Mouse (Mus musculus): ENCODE measurements around the gene Tcf15.

The Tcf15 gene

DNA sequence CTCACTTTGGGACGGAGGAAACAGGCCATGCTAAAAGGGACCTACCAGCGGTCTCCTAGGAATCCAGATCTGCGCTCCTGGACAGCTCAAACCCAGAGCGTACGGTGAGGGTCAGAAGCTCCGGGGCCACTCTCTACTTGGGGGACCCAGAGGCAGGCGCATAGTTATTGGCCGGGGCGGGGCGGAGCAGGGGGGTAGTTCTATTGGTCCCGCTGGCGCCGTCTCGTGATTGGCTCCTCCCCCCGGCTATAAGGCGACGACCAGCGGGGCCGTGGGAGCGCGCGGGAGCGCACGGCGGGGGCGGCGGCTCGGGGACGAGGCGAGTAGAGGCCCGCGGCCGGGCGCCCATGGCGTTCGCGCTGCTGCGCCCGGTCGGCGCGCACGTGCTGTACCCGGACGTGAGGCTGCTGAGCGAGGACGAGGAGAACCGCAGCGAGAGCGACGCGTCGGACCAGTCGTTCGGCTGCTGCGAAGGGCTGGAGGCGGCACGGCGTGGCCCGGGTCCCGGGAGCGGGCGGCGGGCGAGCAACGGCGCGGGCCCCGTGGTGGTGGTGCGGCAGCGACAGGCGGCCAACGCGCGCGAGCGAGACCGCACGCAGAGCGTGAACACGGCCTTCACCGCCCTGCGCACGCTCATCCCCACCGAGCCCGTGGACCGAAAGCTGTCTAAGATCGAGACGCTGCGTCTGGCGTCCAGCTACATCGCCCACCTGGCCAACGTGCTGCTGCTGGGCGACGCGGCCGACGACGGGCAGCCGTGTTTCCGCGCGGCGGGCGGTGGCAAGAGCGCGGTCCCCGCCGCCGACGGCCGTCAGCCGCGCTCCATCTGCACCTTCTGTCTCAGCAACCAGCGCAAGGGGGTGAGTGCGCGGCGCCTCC is at the start of gene Tcf15:
Gene Tcf15, plus strand, starts transcription at position 283 of the 879 bp plus-strand sequence.
- peak; percentile 62 for DNase-seq (ENCODE audit: low read depth, low spot score)

GRCm38 (mm10) chr2:152094856-152095545 is 48.4 kb upstream of the Tcf15 start:
- no peak for DNase-seq (ENCODE audit: low read depth, low spot score)

- DNase-seq (ENCODE audit: low read depth, low spot score), result no peak
These were observed 46.4 kb upstream of the Tcf15 start for GRCm38 (mm10) chr2:152096922-152097321.

DNA sequence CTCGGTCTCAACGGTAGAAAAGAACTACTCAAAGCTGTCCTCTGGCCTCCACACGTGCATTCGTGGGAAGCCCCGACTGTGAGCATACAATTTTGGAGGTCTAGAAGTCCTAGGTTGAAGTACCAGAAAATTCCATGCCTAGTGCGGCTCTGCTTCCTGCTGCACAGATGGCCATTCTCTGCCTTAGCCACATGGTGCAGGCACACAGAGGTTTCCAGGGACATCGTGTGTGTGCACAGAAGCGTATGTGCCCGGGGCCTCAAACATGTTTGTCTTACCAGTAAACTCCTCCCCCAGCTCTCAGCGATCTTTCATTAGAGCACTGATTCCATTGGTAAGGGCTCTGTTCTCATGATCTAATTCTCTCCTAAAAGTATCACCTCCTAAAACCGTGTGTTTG is 45.4 kb upstream of the Tcf15 start:
- no peak for DNase-seq (ENCODE audit: low read depth, low spot score)

- DNase-seq (ENCODE audit: low read depth, low spot score), result no peak
These were observed 43.8 kb upstream of the Tcf15 start for GRCm38 (mm10) chr2:152099538-152099937.

- no peak for DNase-seq (ENCODE audit: low read depth, low spot score)
These were observed 41.6 kb upstream of the Tcf15 start for GRCm38 (mm10) chr2:152101761-152102160.

- no peak for DNase-seq (ENCODE audit: low read depth, low spot score)
These were observed 41.0 kb upstream of the Tcf15 start for GRCm38 (mm10) chr2:152102369-152102768.

DNA sequence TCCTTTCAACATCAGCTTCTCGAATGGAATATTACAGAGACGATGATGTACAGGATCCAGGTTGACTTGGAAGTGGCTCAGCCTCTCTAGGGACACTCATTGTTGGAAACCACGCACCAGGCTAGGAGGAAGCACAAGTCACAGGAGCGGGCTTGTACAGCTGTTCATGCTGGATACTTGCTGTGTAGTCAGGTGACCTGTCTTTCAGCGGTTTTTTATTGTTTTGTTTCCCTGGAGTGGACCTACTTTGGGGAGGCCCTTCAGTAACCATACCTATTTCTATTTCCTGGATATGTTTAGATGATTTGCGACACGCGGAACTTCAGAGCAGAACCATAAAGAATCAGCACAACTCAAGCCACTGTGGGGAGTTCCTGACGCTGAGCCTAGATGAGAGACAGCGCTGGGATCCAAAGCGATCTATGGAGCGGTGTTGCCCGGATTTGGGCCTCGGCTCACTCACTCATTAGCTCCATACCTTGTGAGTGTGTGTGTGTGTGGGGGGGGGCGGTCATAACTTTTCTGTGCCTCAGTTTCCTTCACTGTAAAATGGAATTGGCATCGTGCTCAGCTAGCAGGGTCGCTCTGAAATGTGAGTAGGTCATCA is 38.5 kb upstream of the Tcf15 start:
- DNase-seq (ENCODE audit: low read depth, low spot score), result no peak

GRCm38 (mm10) chr2:152105318-152106224 is 37.8 kb upstream of the Tcf15 start, which contains the start of gene Srxn1:
Srxn1 (plus strand) TSS chr2:152105516.
- DNase-seq (ENCODE audit: low read depth, low spot score), result peak; percentile 74

DNA sequence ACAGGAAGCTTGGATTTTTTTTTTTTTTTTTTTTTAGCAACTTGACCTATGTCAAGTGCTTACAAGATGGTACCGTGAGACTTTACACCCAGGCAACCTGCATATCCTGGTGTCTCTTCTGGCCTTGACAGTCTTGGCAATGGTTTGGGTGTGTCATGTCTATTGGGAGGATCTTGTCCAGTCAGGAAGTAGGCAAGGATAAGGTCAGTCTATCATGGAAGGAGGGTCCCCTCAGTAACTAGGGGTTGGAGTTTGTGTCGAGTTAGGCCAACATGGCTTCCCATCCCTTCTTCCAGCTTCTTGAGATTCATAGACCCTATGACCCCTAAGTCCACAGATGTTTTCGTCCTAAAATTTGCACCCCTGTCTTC is 37.2 kb upstream of the Tcf15 start:
- DNase-seq (ENCODE audit: low read depth, low spot score), result no peak

GRCm38 (mm10) chr2:152106597-152106996 is 36.8 kb upstream of the Tcf15 start:
- no peak for DNase-seq (ENCODE audit: low read depth, low spot score)

DNA sequence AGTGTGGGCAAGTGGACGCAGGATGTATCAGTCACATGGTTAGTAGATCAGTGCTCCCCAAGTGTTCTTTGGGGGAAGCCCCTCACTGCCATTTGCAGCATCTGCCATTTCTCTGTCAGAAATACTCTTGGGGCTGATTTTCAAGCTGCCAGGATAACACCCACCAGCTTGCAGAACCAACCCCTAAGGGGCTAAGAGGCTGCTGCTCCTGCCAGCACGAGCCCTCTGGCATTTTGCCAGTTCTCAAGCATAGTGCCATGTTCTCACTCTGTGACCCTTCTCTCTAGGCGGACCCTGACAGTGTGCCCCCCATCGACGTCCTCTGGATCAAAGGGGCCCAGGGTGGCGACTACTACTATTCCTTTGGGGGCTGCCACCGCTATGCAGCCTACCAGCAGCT is 34.7 kb upstream of the Tcf15 start:
- DNase-seq (ENCODE audit: low read depth, low spot score), result no peak

DNA sequence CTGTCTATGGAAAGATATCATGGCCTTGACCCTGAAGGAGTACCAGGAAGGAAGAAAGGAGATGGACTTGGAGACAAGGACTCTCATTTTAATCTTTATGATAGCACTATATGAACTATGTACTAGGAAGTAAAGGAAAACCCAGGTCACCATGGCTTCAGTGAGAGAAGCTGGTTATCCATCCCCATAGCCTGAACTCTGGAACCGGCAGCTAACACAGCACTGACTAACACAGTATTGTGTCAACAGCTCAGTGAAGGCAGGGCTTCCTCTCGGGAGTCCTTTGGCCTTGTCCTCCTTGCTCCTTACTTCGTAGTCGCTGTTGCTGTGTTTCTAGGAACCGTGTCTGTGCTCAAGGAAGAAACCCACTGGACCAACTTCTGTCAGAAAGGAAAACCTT is 34.0 kb upstream of the Tcf15 start:
- no peak for DNase-seq (ENCODE audit: low read depth, low spot score)

DNA sequence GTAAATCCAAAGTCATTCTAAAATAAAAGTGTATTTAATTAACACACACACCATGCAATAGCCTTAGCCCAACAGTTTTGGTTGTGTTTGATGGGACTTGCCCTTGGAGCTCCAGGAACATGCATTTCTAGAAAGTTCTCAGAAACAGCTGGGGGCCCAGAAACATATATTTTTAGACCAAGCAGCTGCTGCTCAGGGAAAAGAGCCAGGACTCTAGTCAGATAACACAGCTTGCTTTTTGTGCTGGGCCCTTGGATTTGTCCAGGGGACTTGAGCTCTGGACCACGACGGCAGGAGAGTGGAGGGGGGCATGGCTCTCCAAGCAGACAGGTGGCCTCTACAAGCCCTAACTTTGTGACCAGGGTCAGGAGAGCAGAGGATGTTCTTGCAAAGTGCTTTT is 32.0 kb upstream of the Tcf15 start:
- DNase-seq (ENCODE audit: low read depth, low spot score), result no peak

DNA sequence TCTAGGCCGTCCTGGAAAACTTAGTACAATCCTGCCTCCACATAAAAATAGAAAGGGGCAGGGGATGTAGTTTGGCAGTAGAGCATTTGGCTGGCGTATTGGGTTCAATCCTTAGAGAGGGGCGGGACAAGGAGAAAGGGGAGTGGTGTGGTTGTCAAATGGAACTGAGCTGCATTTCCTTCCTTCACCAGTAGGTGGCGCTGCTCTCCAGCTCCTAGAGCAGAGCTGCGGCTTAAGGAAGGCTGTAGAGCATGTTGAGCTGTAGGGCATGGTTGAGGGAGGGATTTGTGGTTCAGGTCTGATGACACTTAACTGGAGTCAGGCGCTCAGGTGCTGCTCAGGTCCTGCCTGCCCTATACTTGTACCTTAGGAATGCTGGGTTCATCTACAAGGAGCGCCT is 31.4 kb upstream of the Tcf15 start:
- peak; percentile 90 for DNase-seq (ENCODE audit: low read depth, low spot score)

- DNase-seq (ENCODE audit: low read depth, low spot score), result no peak
These were observed 30.9 kb upstream of the Tcf15 start for GRCm38 (mm10) chr2:152112490-152112889.

DNA sequence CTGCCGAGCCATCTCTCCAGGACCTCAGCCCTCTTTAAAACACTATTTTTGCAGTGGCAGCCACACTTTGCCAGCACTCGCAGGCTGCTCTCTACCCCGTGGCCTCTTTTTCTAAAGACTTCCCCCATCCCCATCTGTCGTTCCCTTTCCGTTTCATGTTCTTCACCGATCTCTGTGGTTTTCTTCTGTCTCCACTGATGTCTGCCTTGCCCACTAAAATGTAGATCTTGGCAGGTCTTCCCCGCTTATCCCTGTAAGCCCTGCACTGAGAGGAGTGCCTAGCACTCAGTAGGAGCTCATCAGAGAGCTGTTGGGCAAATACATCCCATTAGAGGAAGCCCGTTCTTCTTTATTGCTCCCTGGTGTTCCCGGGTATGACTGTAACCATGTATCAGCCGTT is 30.4 kb upstream of the Tcf15 start:
- no peak for DNase-seq (ENCODE audit: low read depth, low spot score)

DNA sequence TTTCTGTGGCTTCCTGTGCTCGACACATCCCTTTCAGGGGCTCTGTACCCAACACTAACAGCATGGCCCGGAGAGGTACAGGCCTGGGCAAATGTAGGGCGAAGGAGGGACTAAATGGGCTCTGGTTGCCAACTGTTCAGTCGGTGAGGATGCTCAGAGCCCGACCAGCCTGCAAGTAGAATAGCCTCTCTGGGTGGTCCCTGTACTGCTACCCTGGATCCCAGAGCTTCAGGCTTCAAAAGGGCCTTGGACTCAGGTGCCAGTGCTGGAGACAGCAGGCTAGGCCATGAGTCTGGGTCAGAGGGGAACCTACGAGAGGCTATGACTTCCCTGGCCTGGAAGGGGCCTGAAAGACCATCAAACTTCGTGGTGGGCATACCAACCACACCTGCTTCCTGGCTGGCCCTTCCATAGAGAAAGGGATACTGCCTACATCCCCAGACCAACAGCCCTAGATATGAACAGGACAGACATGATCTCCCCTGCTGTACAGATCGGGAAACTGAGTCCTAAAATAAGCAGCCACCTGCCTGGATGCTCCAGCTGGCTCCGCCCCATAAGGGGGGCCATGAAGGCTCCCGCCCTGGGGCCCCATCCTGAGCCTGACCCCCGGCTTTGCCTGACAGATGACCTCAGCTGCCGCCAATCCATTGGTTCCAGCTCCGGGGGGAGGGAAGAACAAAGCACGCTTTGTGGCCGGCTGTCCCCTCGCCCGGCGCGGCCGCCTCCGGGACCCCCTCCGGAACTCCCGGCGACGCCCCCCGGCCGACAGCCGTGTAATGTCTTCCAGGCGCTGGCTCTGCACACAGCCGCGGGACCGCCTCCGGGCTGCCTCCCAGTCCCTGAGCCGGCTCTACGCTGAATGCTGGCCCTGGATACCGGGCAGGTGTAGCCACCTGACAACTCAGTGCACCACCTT is 29.0 kb upstream of the Tcf15 start:
- peak; percentile 51 for DNase-seq (ENCODE audit: low read depth, low spot score)

DNA sequence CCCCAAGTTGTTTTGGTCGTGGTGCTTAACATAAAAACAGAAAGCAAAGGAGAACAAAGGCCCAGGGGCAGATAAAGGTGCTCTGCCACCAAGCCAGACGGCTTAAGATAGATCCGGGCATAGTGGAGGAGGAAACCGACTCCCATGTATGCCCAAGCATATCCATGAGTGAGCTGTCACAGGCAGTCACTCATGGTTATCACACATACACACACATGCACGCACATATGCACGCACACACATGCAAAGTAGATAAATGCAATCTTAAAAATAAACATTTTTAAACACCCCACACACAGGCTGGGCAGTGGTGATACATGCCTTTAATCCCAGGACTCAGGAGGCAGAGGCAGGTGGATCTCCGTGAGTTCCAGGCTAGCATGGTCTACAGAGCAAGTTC is 25.7 kb upstream of the Tcf15 start:
- no peak for DNase-seq (ENCODE audit: low read depth, low spot score)

GRCm38 (mm10) chr2:152119228-152119865 is 24.0 kb upstream of the Tcf15 start:
- no peak for DNase-seq (ENCODE audit: low read depth, low spot score)

Data from embryo, embryonic 11.5 days (tissue).